Mouse (Mus musculus): ENCODE results near the gene Odf3.

GRCm38 (mm10) chr7:140834968-140835757, 12.4 kb upstream of the Odf3 start, which contains the start of gene Urah:
- no peak for TF ChIP-seq MXI1 (IDR thresholded peaks at IDR 0.05; ENCODE audit: low read depth, low read length)
- no peak for TF ChIP-seq POLR2A (IDR thresholded peaks at IDR 0.05; ENCODE audit: low read depth, low read length)
- TF ChIP-seq CTCF (conservative IDR thresholded peaks at IDR 0.05 in 1 of 2, IDR thresholded peaks at IDR 0.05 in 1 of 2; ENCODE audit: low read depth in 2 of 2, low read length in 2 of 2): no peak
- no peak for TF ChIP-seq RAD21 (IDR thresholded peaks at IDR 0.05; ENCODE audit: low read depth, low read length)
- TF ChIP-seq NRF1 (IDR thresholded peaks at IDR 0.05; ENCODE audit: low read depth, low read length): no peak
- TF ChIP-seq MYC (IDR thresholded peaks at IDR 0.05; ENCODE audit: low read depth, low read length): no peak
- no peak for TF ChIP-seq TCF12 (IDR thresholded peaks at IDR 0.05; ENCODE audit: low read depth, low read length)
- TF ChIP-seq RCOR1 (conservative IDR thresholded peaks at IDR 0.05; ENCODE audit: low read depth, low read length): no peak
- TF ChIP-seq SIN3A (IDR thresholded peaks at IDR 0.05; ENCODE audit: low read length): no peak
- TF ChIP-seq USF2 (conservative IDR thresholded peaks at IDR 0.05; ENCODE audit: low read depth, low read length): no peak
- no peak for TF ChIP-seq EP300 (IDR thresholded peaks at IDR 0.05; ENCODE audit: low read length)
- TF ChIP-seq MAX (IDR thresholded peaks at IDR 0.05; ENCODE audit: low read length): no peak
- no peak for TF ChIP-seq CHD2 (IDR thresholded peaks at IDR 0.05; ENCODE audit: low read length)
